Mouse (Mus musculus): ENCODE data around the gene Nav2. TPM values are rescaled to one million over a fixed set of nuclear protein-coding genes. Genes with fewer than 3 reads are reported as not detected.

Gene Nav2
- polyA plus RNA-seq, 1 experiment from 2014 or later, result 10.1 TPM

DNA sequence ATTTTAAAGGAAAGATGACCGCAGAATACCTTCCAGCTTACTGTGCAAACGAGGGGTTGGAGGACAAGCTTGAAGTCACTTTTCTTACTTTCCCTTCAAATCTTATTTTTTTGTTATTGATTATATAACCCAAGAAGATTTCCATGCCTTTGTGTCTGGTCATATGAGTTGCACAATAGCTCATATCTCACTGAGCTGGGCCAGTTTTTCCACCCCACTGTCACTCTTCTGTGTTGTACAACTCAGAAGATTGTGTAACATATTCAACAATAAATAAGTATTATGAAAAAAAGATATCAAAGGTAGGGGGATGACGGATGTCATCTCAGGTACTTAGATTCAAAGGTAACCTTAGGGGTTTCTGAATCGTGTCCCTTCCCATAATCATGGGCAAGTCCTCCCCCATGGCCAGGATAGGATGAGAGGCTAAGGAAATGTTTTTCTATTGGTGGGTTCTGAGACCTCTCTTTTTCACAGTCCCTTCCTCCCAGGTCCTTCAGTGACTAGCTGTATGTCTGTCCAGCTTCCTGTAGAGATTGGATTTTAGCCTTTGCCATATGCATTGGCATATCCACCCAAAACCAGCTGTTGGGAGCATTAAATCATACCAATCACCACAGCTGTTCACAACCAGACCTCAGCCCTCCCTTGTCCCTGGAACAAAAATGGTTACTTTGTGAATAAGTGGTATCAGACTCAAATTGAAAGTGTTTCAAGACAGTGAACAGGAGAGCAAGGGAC is 24.8 kb upstream of the Nav2 start:
- DNase-seq (ENCODE audit: low spot score), result no peak
- H3K4me1 ChIP-seq (replicated peaks; ENCODE audit: insufficient read depth, low read length), result peaks cover 13% of the 10 kb centered on the region
- TF ChIP-seq CTCF (IDR thresholded peaks at IDR 0.05; ENCODE audit: low read depth), result no peak
- no peak overlapping the region for H3K9ac ChIP-seq (ENCODE audit: low read depth, low read length)
- no peaks in the 10 kb centered on the region for H3K9me3 ChIP-seq (replicated peaks; ENCODE audit: low read length)
- no peak overlapping the region for H3K4me2 ChIP-seq (ENCODE audit: low read length)
- H3K27ac ChIP-seq, result no peak overlapping the region
- 87% methylated on average over 4 of the region's 4 CpGs for WGBS
- no peak overlapping the region for H3K4me3 ChIP-seq (replicated peaks; ENCODE audit: low read depth, low read length)
- ATAC-seq (replicated peaks; ENCODE audit: low FRiP score, low read depth), result no peak
- no peaks in the 10 kb centered on the region for H3K36me3 ChIP-seq (ENCODE audit: insufficient read depth, low read length)
- no peaks in the 10 kb centered on the region for H3K27me3 ChIP-seq (ENCODE audit: insufficient read depth, low read length)

DNA sequence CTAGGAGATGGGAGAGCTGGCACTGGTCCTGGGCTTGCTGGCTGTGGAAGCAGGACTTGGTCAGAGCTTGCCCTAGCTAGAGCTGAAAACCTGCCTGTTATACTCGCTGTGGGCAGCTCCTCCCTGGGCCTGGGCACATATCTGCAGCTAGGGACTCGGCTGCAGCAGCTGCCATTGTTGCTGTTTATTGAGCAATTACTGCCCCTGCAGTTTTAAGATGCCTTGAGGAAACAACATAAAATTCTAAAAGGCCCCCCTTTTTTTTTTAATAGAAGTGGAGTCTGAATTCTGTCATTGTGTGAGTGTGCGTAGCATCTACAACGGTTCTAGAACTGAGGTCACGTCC is 24.3 kb upstream of the Nav2 start:
- H3K4me3 ChIP-seq (replicated peaks; ENCODE audit: low read depth, low read length), result no peak overlapping the region
- no peak overlapping the region for H3K4me2 ChIP-seq (ENCODE audit: low read length)
- DNase-seq (ENCODE audit: low spot score) (no peak), ATAC-seq (replicated peaks; ENCODE audit: low FRiP score, low read depth) (no peak)
- no peak for TF ChIP-seq CTCF (IDR thresholded peaks at IDR 0.05; ENCODE audit: low read depth)
- H3K9me3 ChIP-seq (replicated peaks; ENCODE audit: low read length), result no peaks in the 10 kb centered on the region
- no peaks in the 10 kb centered on the region for H3K36me3 ChIP-seq (ENCODE audit: insufficient read depth, low read length)
- H3K4me1 ChIP-seq (replicated peaks; ENCODE audit: insufficient read depth, low read length), result peaks cover 11% of the 10 kb centered on the region
- H3K9ac ChIP-seq (ENCODE audit: low read depth, low read length), result no peak overlapping the region
- H3K27me3 ChIP-seq (ENCODE audit: insufficient read depth, low read length), result no peaks in the 10 kb centered on the region
- 76% methylated on average over 5 of the region's 5 CpGs for WGBS
- no peak overlapping the region for H3K27ac ChIP-seq

DNA sequence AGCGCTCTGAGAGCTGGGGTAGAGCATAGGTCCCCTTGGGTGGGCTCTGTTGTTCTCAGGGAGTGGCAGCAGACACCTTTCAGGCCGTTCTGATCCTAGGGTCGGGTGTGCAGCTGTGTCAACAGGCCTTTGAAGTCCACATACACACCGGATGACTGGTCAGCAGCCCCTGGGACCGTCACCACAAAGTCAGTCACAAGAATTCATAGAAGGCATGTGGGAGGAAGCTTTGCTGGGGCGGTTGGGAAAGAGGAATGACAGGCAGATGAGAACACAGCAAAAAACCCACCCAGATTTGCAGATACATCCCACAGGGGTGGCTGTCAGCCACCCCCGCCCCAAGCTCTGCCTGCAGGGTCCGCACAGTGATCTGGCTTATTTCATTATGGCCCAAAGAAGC is 20.5 kb upstream of the Nav2 start:
- WGBS, result 19% methylated on average over 8 of the region's 8 CpGs
- Histone ChIP-seq H3K4me2 (ENCODE audit: low read length) (no peak overlapping the region), H3K27ac (no peak overlapping the region; the same call in 1 of the 2 replicates), H3K4me1 (replicated peaks; ENCODE audit: insufficient read depth, low read length) (peaks cover 9% of the 10 kb centered on the region), H3K4me3 (replicated peaks; ENCODE audit: low read depth, low read length) (no peak overlapping the region), H3K36me3 (ENCODE audit: insufficient read depth, low read length) (no peaks in the 10 kb centered on the region), H3K9me3 (replicated peaks; ENCODE audit: low read length) (no peaks in the 10 kb centered on the region), H3K9ac (ENCODE audit: low read depth, low read length) (no peak overlapping the region), H3K27me3 (ENCODE audit: insufficient read depth, low read length) (no peaks in the 10 kb centered on the region)
- no peak for TF ChIP-seq CTCF (IDR thresholded peaks at IDR 0.05; ENCODE audit: low read depth)
- ATAC-seq (replicated peaks; ENCODE audit: low FRiP score, low read depth) (0 out of 2 replicates have a peak, but pooled peaks have one; percentile 45), DNase-seq (ENCODE audit: low spot score) (peak; percentile 65)

DNA sequence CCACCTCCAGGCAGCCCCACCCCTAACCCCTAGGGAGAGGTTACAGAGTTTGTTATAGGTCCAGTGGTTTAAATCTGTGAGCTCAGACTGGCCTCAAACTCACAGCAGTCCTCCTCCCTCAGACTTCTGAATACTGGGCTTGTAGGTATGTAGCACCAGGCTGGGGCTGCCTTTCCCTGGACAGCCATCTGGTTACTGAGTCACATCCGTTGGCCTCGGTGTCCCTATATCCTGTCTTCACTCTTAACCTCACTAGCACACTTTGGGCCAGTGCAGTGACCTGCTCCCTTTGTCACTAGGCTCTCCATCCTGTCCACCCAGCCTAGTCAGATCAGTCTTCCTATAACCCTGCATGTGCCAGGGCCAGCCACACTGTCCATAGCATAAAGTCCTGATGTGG is 19.8 kb upstream of the Nav2 start:
- Histone ChIP-seq H3K4me2 (ENCODE audit: low read length) (no peak overlapping the region), H3K4me1 (replicated peaks; ENCODE audit: insufficient read depth, low read length) (peaks cover 9% of the 10 kb centered on the region), H3K9me3 (replicated peaks; ENCODE audit: low read length) (no peaks in the 10 kb centered on the region), H3K27ac (no peak overlapping the region), H3K9ac (ENCODE audit: low read depth, low read length) (no peak overlapping the region), H3K27me3 (ENCODE audit: insufficient read depth, low read length) (no peaks in the 10 kb centered on the region), H3K36me3 (ENCODE audit: insufficient read depth, low read length) (no peaks in the 10 kb centered on the region), H3K4me3 (replicated peaks; ENCODE audit: low read depth, low read length) (no peak overlapping the region)
- DNase-seq (ENCODE audit: low spot score) (no peak), ATAC-seq (replicated peaks; ENCODE audit: low FRiP score, low read depth) (no peak; the same call in 1 of the 2 replicates)
- 50% methylated on average over 2 of the region's 2 CpGs for WGBS
- no peak for TF ChIP-seq CTCF (IDR thresholded peaks at IDR 0.05; ENCODE audit: low read depth)

DNA sequence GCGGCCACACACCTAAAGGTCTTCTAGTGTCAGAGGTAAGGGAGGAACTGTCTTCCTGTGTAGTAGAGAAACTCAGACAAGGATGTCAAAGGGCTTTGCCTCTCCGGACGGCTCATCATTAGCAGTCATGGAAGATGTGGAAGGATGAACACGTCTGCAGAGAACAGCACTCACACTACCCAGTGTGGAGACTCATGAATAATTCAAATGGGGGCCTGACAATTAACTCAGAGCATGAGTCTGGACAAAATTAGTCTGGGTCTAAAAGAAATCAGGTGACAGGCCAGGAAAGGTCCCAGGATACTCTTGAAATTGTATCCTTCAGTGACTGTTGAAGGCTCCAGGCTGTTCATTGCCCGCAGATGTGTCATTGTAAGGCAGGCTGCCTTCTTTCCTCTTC is 17.5 kb upstream of the Nav2 start:
- TF ChIP-seq CTCF (IDR thresholded peaks at IDR 0.05; ENCODE audit: low read depth), result no peak
- no peak overlapping the region for H3K27ac ChIP-seq
- H3K9ac ChIP-seq (ENCODE audit: low read depth, low read length), result no peak overlapping the region
- H3K36me3 ChIP-seq (ENCODE audit: insufficient read depth, low read length), result no peaks in the 10 kb centered on the region
- H3K27me3 ChIP-seq (ENCODE audit: insufficient read depth, low read length), result no peaks in the 10 kb centered on the region
- no peak for DNase-seq (ENCODE audit: low spot score)
- 56% methylated on average over 5 of the region's 5 CpGs for WGBS
- H3K9me3 ChIP-seq (replicated peaks; ENCODE audit: low read length), result no peaks in the 10 kb centered on the region
- H3K4me3 ChIP-seq (replicated peaks; ENCODE audit: low read depth, low read length), result no peak overlapping the region
- ATAC-seq (replicated peaks; ENCODE audit: low FRiP score, low read depth), result no peak
- no peak overlapping the region for H3K4me2 ChIP-seq (ENCODE audit: low read length)
- peaks cover 9% of the 10 kb centered on the region for H3K4me1 ChIP-seq (replicated peaks; ENCODE audit: insufficient read depth, low read length)

DNA sequence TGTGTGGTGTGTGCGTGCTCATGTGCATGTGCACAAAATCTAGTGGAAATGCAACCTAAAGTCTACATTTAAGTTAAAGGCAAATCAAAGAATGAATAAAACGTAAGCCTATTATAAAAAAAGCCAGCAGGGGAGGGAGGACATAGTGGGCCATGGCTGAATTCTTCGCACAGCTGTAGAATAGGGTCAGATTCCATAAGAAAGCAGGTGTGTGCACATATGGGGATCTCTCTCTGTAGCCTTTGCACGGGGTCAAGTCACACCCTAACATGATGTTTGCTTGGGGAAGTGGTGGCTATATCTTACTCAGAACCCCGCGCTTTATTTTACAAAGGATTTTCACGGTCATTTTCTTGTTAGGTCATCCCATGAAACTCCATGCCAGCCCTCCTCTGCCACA is 15.4 kb upstream of the Nav2 start:
- ATAC-seq (replicated peaks; ENCODE audit: low FRiP score, low read depth) (no peak), DNase-seq (ENCODE audit: low spot score) (no peak)
- Histone ChIP-seq H3K9me3 (replicated peaks; ENCODE audit: low read length) (no peaks in the 10 kb centered on the region), H3K27me3 (ENCODE audit: insufficient read depth, low read length) (peaks cover 4% of the 10 kb centered on the region; the same call in 1 of the 2 replicates), H3K4me2 (ENCODE audit: low read length) (no peak overlapping the region), H3K27ac (no peak overlapping the region), H3K4me1 (replicated peaks; ENCODE audit: insufficient read depth, low read length) (peaks cover 12% of the 10 kb centered on the region), H3K36me3 (ENCODE audit: insufficient read depth, low read length) (no peaks in the 10 kb centered on the region), H3K9ac (ENCODE audit: low read depth, low read length) (no peak overlapping the region), H3K4me3 (replicated peaks; ENCODE audit: low read depth, low read length) (no peak overlapping the region)
- WGBS, result 84% methylated on average over 7 of the region's 7 CpGs
- TF ChIP-seq CTCF (IDR thresholded peaks at IDR 0.05; ENCODE audit: low read depth), result no peak

DNA sequence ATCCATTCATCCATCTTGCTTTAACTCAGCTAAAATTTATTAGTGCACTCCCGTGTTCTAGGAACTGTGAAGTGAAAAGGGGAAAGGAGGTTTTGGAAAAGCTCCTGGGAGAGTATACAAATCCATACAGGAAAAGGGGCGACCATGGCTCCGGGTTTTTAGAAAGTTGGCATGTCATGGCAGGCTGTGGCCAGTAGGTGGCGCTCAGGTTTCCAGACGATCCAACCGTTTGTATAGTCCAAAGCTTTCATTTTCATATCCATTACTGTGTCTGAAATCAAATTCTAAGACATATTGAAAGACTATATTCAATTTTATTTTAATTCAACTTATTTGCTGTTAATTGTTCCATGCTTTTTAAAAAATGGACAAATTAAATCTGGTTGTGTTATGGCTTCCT is 14.4 kb upstream of the Nav2 start:
- peaks cover 10% of the 10 kb centered on the region for H3K4me1 ChIP-seq (replicated peaks; ENCODE audit: insufficient read depth, low read length)
- peak; percentile 93 for TF ChIP-seq CTCF (IDR thresholded peaks at IDR 0.05; ENCODE audit: low read depth)
- no peak overlapping the region for H3K9ac ChIP-seq (ENCODE audit: low read depth, low read length)
- H3K9me3 ChIP-seq (replicated peaks; ENCODE audit: low read length), result no peaks in the 10 kb centered on the region
- H3K27me3 ChIP-seq (ENCODE audit: insufficient read depth, low read length), result peaks cover 4% of the 10 kb centered on the region; the same call in 1 of the 2 replicates
- no peak for ATAC-seq (replicated peaks; ENCODE audit: low FRiP score, low read depth)
- no peak overlapping the region for H3K4me3 ChIP-seq (replicated peaks; ENCODE audit: low read depth, low read length)
- H3K27ac ChIP-seq, result no peak overlapping the region
- no peak overlapping the region for H3K4me2 ChIP-seq (ENCODE audit: low read length)
- peak; percentile 78 for DNase-seq (ENCODE audit: low spot score)
- H3K36me3 ChIP-seq (ENCODE audit: insufficient read depth, low read length), result no peaks in the 10 kb centered on the region
- WGBS, result under 1% methylated on average over 6 of the region's 6 CpGs
